Mouse (Mus musculus) bone marrow macrophage, adult 2 months (primary cell): ENCODE measurements at regions not wholly inside any gene's neighbourhood (a gene's known extent, or its start where the extent isn't known, plus 50 kb on each side); places are given as distances from the start of the nearest gene placed in this dataset.

ENCODE experiments used
- CTCF ChIP-seq: IDR thresholded peaks from 2 replicates; pipeline ENCODE4 v1.5.1; 2012; ENCODE audit warnings: low read depth, mild to moderate bottlenecking, low read length, moderate library complexity
- POLR2A ChIP-seq: IDR thresholded peaks from 2 replicates; pipeline ENCODE4 v1.6.1; 2012; ENCODE audit warnings: mild to moderate bottlenecking, low read depth, low read length, borderline replicate concordance

GRCm38 (mm10) chr15:5693810-5694209 is 449.8 kb upstream of the Ptger4 start:
- TF ChIP-seq CTCF, result no peak
- no peak for TF ChIP-seq POLR2A
